ENCODE assay signal across 8 mouse cellular contexts in the genomic region with DNA sequence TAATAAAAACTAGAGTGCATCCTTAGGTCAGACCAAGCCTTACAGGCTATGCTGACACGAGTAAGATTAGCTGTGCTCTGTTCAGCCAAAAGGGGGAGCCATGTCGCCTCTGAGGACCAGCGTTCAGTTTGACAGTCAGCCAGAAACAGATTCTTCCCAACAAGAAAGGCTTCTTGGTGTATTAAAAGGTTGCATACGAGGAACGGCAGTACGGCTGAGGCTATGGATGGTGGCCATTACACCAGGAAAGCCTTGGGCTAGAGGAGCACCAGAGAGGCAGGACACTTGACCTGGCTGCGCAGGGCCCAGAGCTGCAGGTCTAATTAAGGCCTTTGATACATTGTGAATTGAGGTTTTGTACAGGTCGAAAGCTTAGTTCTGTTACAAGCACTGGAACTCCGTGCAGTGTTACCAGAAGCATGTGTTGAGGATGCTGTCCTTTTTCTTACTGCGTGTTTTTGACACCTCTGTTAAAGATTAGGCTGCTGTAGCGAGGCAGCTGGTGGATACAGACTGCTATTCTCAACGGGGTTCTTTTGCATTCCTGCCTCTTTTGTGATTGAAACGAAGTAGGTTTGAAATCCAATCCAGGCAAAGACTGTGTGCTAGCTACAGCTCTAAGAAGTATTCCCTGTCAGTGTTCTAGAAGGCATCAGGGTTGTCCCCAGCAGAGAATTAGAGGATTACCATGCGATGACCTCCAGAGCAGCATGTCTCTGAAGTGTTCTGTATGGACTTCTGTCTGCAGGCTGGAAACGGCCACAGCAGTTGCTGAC. TPM values are rescaled to one million over a fixed set of nuclear protein-coding genes. Genes with fewer than 3 reads are reported as not detected.
DNase-seq lines count a peak whose midpoint lies in the region; ATAC-seq lines count a peak whose summit lies in the region.

No protein-coding gene starts in this region.

- peak; percentile 59 to 61 for DNase-seq in adrenal gland, adult 18-20 months (ENCODE audit: low spot score in 2 of 2)
- DNase-seq in embryo, embryonic 10.5 days (ENCODE audit: low spot score), result peak; percentile 89
- DNase-seq in gastrocnemius, postnatal 14 days, result peak; percentile 63
- peak; percentile 25 to 31 for DNase-seq in left cerebral cortex, adult 8-10 months (ENCODE audit: low spot score in 2 of 2)
- peak; percentile 84 for DNase-seq in right cerebral cortex, postnatal 10 days (ENCODE audit: low spot score in 2 of 2)
- peak; percentile 86 for DNase-seq in urinary bladder, postnatal 14 days (ENCODE audit: low spot score)

- peak; percentile 93 for ATAC-seq in inflammation-experienced regulatory T-cells, adult 6 months
- ATAC-seq in megakaryocyte-erythroid progenitor cell, adult 5-6 weeks (replicated peaks; ENCODE audit: low FRiP score, low TSS enrichment, poor library complexity, severe bottlenecking), result peak; percentile 81

- intact Hi-C loops in gastrocnemius, postnatal 14 days (cut with DNase I; ENCODE audit: low total_unique reads), result loop anchor here (2.0 kb wide), 1 partner anchor 95 kb away; no protein-coding TSS in a partner anchor

RNA-seq across cellular contexts. Expression of a gene that starts 16.3 kb away (rescaled TPM):
- total RNA-seq in adrenal gland, adult 18-20 months (2021), result 10 to 100 TPM; 25.7 to 33.4 TPM
- 10 to 100 TPM; 15.3 to 16.4 TPM for total RNA-seq in gastrocnemius, postnatal 14 days (2021)
- 10 to 100 TPM; 22.7 to 25.8 (median 24.0) TPM for polyA plus RNA-seq in inflammation-experienced regulatory T-cells, adult 6 months (2017; shearing (Covaris generic))
- total RNA-seq in left cerebral cortex, adult 8-10 months (2022), result 10 to 100 TPM; 77.7 to 88.8 (median 82.2) TPM
- total RNA-seq in megakaryocyte-erythroid progenitor cell, adult 5-6 weeks (2014; fragmentation: Nextera tagmentation), result 93.2 and 102 TPM in 2 replicates
- total RNA-seq in megakaryocyte-erythroid progenitor cell, adult 5-6 weeks (2017), result 109 and 114 TPM in 2 replicates

RNA-seq across cellular contexts. Expression of a gene that starts 42.5 kb away (rescaled TPM):
- total RNA-seq in adrenal gland, adult 18-20 months (2021), result 1 to 10 TPM; 4.4 to 9.6 TPM
- 1 to 10 TPM; 3.9 to 4.1 TPM for total RNA-seq in gastrocnemius, postnatal 14 days (2021)
- polyA plus RNA-seq in inflammation-experienced regulatory T-cells, adult 6 months (2017; shearing (Covaris generic)), result 1 to 10 TPM; 2.0 to 5.2 (median 3.9) TPM
- total RNA-seq in left cerebral cortex, adult 8-10 months (2022), result 1 to 10 TPM; 3.3 to 3.9 (median 3.7) TPM
- total RNA-seq in megakaryocyte-erythroid progenitor cell, adult 5-6 weeks (2014; fragmentation: Nextera tagmentation), result 54.3 and 72.8 TPM in 2 replicates
- 52.8 and 54.1 TPM in 2 replicates for total RNA-seq in megakaryocyte-erythroid progenitor cell, adult 5-6 weeks (2017)

Comparison
In these comparisons a context has a peak if more than half of its experiments do, and no peak if none do; other contexts are left out.
1. Peak in every context shown above with its lines: DNase-seq and ATAC-seq.
2. DNase-seq: peak in every context shown above with its lines; median percentile 89 in embryo, embryonic 10.5 days; 86 in urinary bladder, postnatal 14 days; 84 in right cerebral cortex, postnatal 10 days; 63 in gastrocnemius, postnatal 14 days; 60 in adrenal gland, adult 18-20 months; 28 in left cerebral cortex, adult 8-10 months.
3. RNA of a gene that starts 42.5 kb away (total RNA-seq): 52.8 to 72.8 TPM in megakaryocyte-erythroid progenitor cell, adult 5-6 weeks; 4.4 to 9.6 TPM in adrenal gland, adult 18-20 months, 3.9 to 4.1 TPM in gastrocnemius, postnatal 14 days and 3.3 to 3.9 TPM in left cerebral cortex, adult 8-10 months; every median in the first group is over 4 times any median in the second.